Mouse (Mus musculus) cortical plate, adult 2 months (tissue): ENCODE results near the gene Prmt3.

Source experiments
- CTCF ChIP-seq: fragments of 200-500 bp; IDR thresholded peaks from 2 replicates; pipeline ENCODE4 v1.5.1; 2011; ENCODE audit warnings: mild to moderate bottlenecking, control low read depth, low read length; ENCODE audit not compliant: insufficient read depth; ENCODE audit errors: extremely low read depth
- POLR2A ChIP-seq: fragments of 200-500 bp; IDR thresholded peaks from 2 replicates; pipeline ENCODE4 v1.6.1; 2011; ENCODE audit warnings: mild to moderate bottlenecking, low read length, control low read depth; ENCODE audit not compliant: insufficient read depth; ENCODE audit errors: extremely low read depth

GRCm38 (mm10) chr7:49859820-49860219, 81.7 kb downstream of the Prmt3 start:
- TF ChIP-seq CTCF (no peak), POLR2A (no peak)
